Mouse (Mus musculus) lung, embryonic 14.5 days (tissue): ENCODE results near the gene Ppp1ca. TPM values are rescaled to one million over a fixed set of nuclear protein-coding genes. Genes with fewer than 3 reads are reported as not detected.

Experiments
- ATAC-seq: fragments of 200-750 bp; cut with Nextera tagmentation; 2 replicates; pipeline ENCODE4 v1.8.0; 2017; ENCODE audit warnings: mild to moderate bottlenecking, moderate TSS enrichment, moderate library complexity; ENCODE audit not compliant: insufficient read depth
- DNase-seq: peaks from one replicate; pipeline ENCODE4 v3.0.0-alpha.2; 2015
- H3K27ac ChIP-seq: fragments of 300-500 bp; sonication (generic); 2 replicates; pipeline ENCODE4 v1.5.1; 2014; ENCODE audit warnings: low read depth, mild to moderate bottlenecking, moderate library complexity
- H3K27me3 ChIP-seq: fragments of 300-500 bp; sonication (generic); 2 replicates; pipeline ENCODE4 v1.6.1; 2014; ENCODE audit warnings: low read length, control low read depth; ENCODE audit not compliant: insufficient read depth
- H3K36me3 ChIP-seq: fragments of 300-500 bp; sonication (generic); 2 replicates; pipeline ENCODE4 v1.6.1; 2014; ENCODE audit warnings: control low read depth; ENCODE audit not compliant: insufficient read depth
- H3K4me1 ChIP-seq: fragments of 300-500 bp; sonication (generic); 2 replicates; pipeline ENCODE4 v1.6.1; 2014; ENCODE audit warnings: antibody characterized with exemption, control low read depth; ENCODE audit not compliant: insufficient read depth
- H3K4me2 ChIP-seq: fragments of 300-500 bp; sonication (generic); 2 replicates; pipeline ENCODE4 v1.6.1; 2014; ENCODE audit warnings: mild to moderate bottlenecking
- H3K4me3 ChIP-seq: fragments of 300-500 bp; sonication (generic); 2 replicates; pipeline ENCODE4 v1.5.1; 2014; ENCODE audit warnings: low read depth, low read length
- H3K9ac ChIP-seq: fragments of 300-500 bp; sonication (generic); 2 replicates; pipeline ENCODE4 v1.6.1; 2014
- H3K9me3 ChIP-seq: fragments of 300-500 bp; sonication (generic); 2 replicates; pipeline ENCODE4 v1.6.1; 2016; ENCODE audit warnings: low read depth, low read length, control low read depth
- CTCF ChIP-seq: IDR thresholded peaks from 2 replicates; pipeline ENCODE4 v1.5.1; 2016; ENCODE audit warnings: antibody characterized with exemption, low read depth
- WGBS: fragments of 180-500 bp; shearing (Covaris S2); extraction: QIAGEN DNeasy Blood & Tissue Kit; methylation state at CpG from one replicate; pipeline ENCODE4 v1.1.7; 2014; 5-methylcytosine and 5-hydroxymethylcytosine counted together
- polyA plus RNA-seq: library from polyadenylated mRNA; unstranded; fragments of >200 nt; fragmentation: Nextera tagmentation; extraction: Ambion mirVana; gene quantifications from 2 replicates; pipeline ENCODE4 v1.2.1, GENCODE M21; 2014

Gene Ppp1ca
- polyA plus RNA-seq, 1 experiment from 2014 or later: 994 TPM

- no peaks in the 10 kb centered on the region for H3K36me3 ChIP-seq
- H3K4me3 ChIP-seq: no peak overlapping the region
- no peaks in the 10 kb centered on the region for H3K27me3 ChIP-seq
- no peak overlapping the region for H3K4me2 ChIP-seq
- 44% methylated on average over 15 of the region's 15 CpGs for WGBS
- H3K4me1 ChIP-seq: no peaks in the 10 kb centered on the region
- DNase-seq (peak; percentile 32), ATAC-seq (peak; percentile 26; the same call in 1 of the 2 replicates)
- peak overlapping the region; percentile 4; the same call in 1 of the 2 replicates for H3K9ac ChIP-seq
- peak overlapping the region; percentile 20; the same call in 1 of the 2 replicates for H3K27ac ChIP-seq
- H3K9me3 ChIP-seq: no peaks in the 10 kb centered on the region
- no peak for TF ChIP-seq CTCF
Observed at GRCm38 (mm10) chr19:4184976-4185975, 6.6 kb upstream of the Ppp1ca start.

GRCm38 (mm10) chr19:4187303-4187702 lies 4.6 kb upstream of the Ppp1ca start:
- Histone ChIP-seq H3K4me2 (no peak overlapping the region), H3K9ac (no peak overlapping the region), H3K4me3 (no peak overlapping the region), H3K36me3 (no peaks in the 10 kb centered on the region), H3K27me3 (no peaks in the 10 kb centered on the region), H3K27ac (no peak overlapping the region), H3K9me3 (no peaks in the 10 kb centered on the region), H3K4me1 (peaks cover 5% of the 10 kb centered on the region; the same call in 1 of the 2 replicates)
- no peak for TF ChIP-seq CTCF
- DNase-seq (no peak), ATAC-seq (no peak)
- 63% methylated on average over 3 of the region's 3 CpGs for WGBS

GRCm38 (mm10) chr19:4189051-4189620 lies 2.7 kb upstream of the Ppp1ca start:
- 83% methylated on average over 12 of the region's 12 CpGs for WGBS
- H3K4me1 ChIP-seq: peaks cover 11% of the 10 kb centered on the region
- H3K9me3 ChIP-seq: no peaks in the 10 kb centered on the region
- TF ChIP-seq CTCF: no peak
- H3K9ac ChIP-seq: no peak overlapping the region
- no peaks in the 10 kb centered on the region for H3K27me3 ChIP-seq
- H3K4me3 ChIP-seq: no peak overlapping the region
- DNase-seq (no peak), ATAC-seq (no peak)
- no peak overlapping the region for H3K27ac ChIP-seq
- H3K36me3 ChIP-seq: peaks cover 12% of the 10 kb centered on the region
- H3K4me2 ChIP-seq: no peak overlapping the region

- H3K9ac ChIP-seq: peak within 1 kb of the TSS; percentile 95
- H3K9me3 ChIP-seq: no peaks in the 10 kb centered on the region
- H3K4me3 ChIP-seq: peak within 1 kb of the TSS; percentile 96
- TF ChIP-seq CTCF: no peak
- 51% methylated on average over 4 of the region's 4 CpGs for WGBS
- H3K4me2 ChIP-seq: peak within 1 kb of the TSS; percentile 98
- H3K27me3 ChIP-seq: no peaks in the 10 kb centered on the region
- no peak for ATAC-seq
- H3K4me1 ChIP-seq: peaks cover 11% of the 10 kb centered on the region
- H3K36me3 ChIP-seq: peaks cover 29% of the 10 kb centered on the region
- DNase-seq: no peak
- H3K27ac ChIP-seq: peak within 1 kb of the TSS; percentile 90
Observed at GRCm38 (mm10) chr19:4190831-4191334, 982 bp upstream of the Ppp1ca start, which contains the start of gene Tbc1d10c. TSS of gene Tbc1d10c (minus strand) at chr19:4191284.

- ATAC-seq: peak; percentile 62
- no peaks in the 10 kb centered on the region for H3K9me3 ChIP-seq
- H3K4me2 ChIP-seq: peak overlapping the region; percentile 98
- TF ChIP-seq CTCF: no peak
- WGBS: 1% methylated on average over 51 of the region's 52 CpGs
- H3K27ac ChIP-seq: peak overlapping the region; percentile 90
- peaks cover 11% of the 10 kb centered on the region for H3K4me1 ChIP-seq
- H3K9ac ChIP-seq: peak overlapping the region; percentile 95
- peak; percentile 45 for DNase-seq
- peaks cover 45% of the 10 kb centered on the region for H3K36me3 ChIP-seq
- H3K27me3 ChIP-seq: no peaks in the 10 kb centered on the region
- peak overlapping the region; percentile 96 for H3K4me3 ChIP-seq
Observed at GRCm38 (mm10) chr19:4192251-4192985, 553 bp downstream of the Ppp1ca start.

- Histone ChIP-seq H3K4me1 (peaks cover 11% of the 10 kb centered on the region), H3K9ac (peak overlapping the region; percentile 95), H3K27me3 (no peaks in the 10 kb centered on the region), H3K4me3 (peak overlapping the region; percentile 96), H3K36me3 (peaks cover 47% of the 10 kb centered on the region), H3K27ac (peak overlapping the region; percentile 90; the same call in 1 of the 2 replicates), H3K4me2 (peak overlapping the region; percentile 98), H3K9me3 (no peaks in the 10 kb centered on the region)
- ATAC-seq (no peak), DNase-seq (peak; percentile 8)
- TF ChIP-seq CTCF: no peak
- WGBS: 42% methylated on average over 6 of the region's 6 CpGs
Observed at GRCm38 (mm10) chr19:4193129-4193528, 1.3 kb downstream of the Ppp1ca start.
